Mouse (Mus musculus) midbrain, embryonic 15.5 days (tissue): ENCODE measurements around the gene Adarb1. TPM values are rescaled to one million over a fixed set of nuclear protein-coding genes. Genes with fewer than 3 reads are reported as not detected.

Experiments
- ATAC-seq: fragments of 200-750 bp; cut with Nextera tagmentation; replicated peaks from 2 replicates; pipeline ENCODE4 v1.8.0; 2017; ENCODE audit warnings: moderate TSS enrichment
- H3K27ac ChIP-seq: fragments of 300-500 bp; sonication (generic); 2 replicates; pipeline ENCODE4 v1.5.1; 2015; ENCODE audit warnings: mild to moderate bottlenecking, inconsistent platforms
- H3K27me3 ChIP-seq: fragments of 300-500 bp; sonication (generic); replicated peaks from 2 replicates; pipeline ENCODE4 v1.6.1; 2015; ENCODE audit warnings: inconsistent platforms
- H3K36me3 ChIP-seq: fragments of 300-500 bp; sonication (generic); replicated peaks from 2 replicates; pipeline ENCODE4 v1.6.1; 2015; ENCODE audit warnings: inconsistent platforms
- H3K4me1 ChIP-seq: fragments of 300-500 bp; sonication (generic); 2 replicates; pipeline ENCODE4 v1.6.1; 2015; ENCODE audit warnings: inconsistent platforms
- H3K4me2 ChIP-seq: fragments of 300-500 bp; sonication (generic); 2 replicates; pipeline ENCODE4 v1.6.1; 2015; ENCODE audit warnings: inconsistent platforms, mild to moderate bottlenecking, moderate library complexity
- H3K4me3 ChIP-seq: fragments of 300-500 bp; sonication (generic); 2 replicates; pipeline ENCODE4 v1.5.1; 2015; ENCODE audit warnings: mild to moderate bottlenecking, inconsistent platforms
- H3K9ac ChIP-seq: fragments of 300-500 bp; sonication (generic); 2 replicates; pipeline ENCODE4 v1.6.1; 2015; ENCODE audit warnings: mild to moderate bottlenecking, inconsistent platforms
- H3K9me3 ChIP-seq: fragments of 300-500 bp; sonication (generic); 2 replicates; pipeline ENCODE4 v1.6.1; 2016; ENCODE audit warnings: inconsistent platforms
- WGBS: fragments of 180-500 bp; shearing (Covaris S2); methylation state at CpG from one replicate; pipeline ENCODE4 v1.1.7; 2015; ENCODE audit warnings: mixed read lengths; 5-methylcytosine and 5-hydroxymethylcytosine counted together
- polyA plus RNA-seq: library from polyadenylated mRNA; unstranded; fragments of >200 nt; fragmentation: Nextera tagmentation; extraction: Ambion mirVana; gene quantifications from 2 replicates; pipeline ENCODE4 v1.2.1, GENCODE M21; 2015

The Adarb1 gene
- polyA plus RNA-seq, 1 experiment from 2014 or later = 18.2 TPM

GRCm38 (mm10) chr10:77251223-77251783 lies 166.8 kb downstream of the Adarb1 start:
- no peaks in the 10 kb centered on the region for H3K9me3 ChIP-seq
- H3K4me2 ChIP-seq = no peak overlapping the region
- H3K27ac ChIP-seq = no peak overlapping the region
- H3K36me3 ChIP-seq = no peaks in the 10 kb centered on the region
- H3K27me3 ChIP-seq = no peaks in the 10 kb centered on the region
- no peak overlapping the region for H3K9ac ChIP-seq
- H3K4me1 ChIP-seq = peaks cover 4% of the 10 kb centered on the region; the same call in 1 of the 2 replicates
- no peak overlapping the region for H3K4me3 ChIP-seq
- ATAC-seq = no peak
- WGBS = 63% methylated on average over 18 of the region's 18 CpGs

GRCm38 (mm10) chr10:77247707-77248106 lies 170.4 kb downstream of the Adarb1 start:
- H3K9ac ChIP-seq = no peak overlapping the region
- no peak overlapping the region for H3K27ac ChIP-seq
- H3K4me3 ChIP-seq = no peak overlapping the region
- no peaks in the 10 kb centered on the region for H3K9me3 ChIP-seq
- WGBS = 86% methylated on average over 7 of the region's 7 CpGs
- H3K4me1 ChIP-seq = peaks cover 3% of the 10 kb centered on the region; the same call in 1 of the 2 replicates
- H3K4me2 ChIP-seq = no peak overlapping the region
- H3K27me3 ChIP-seq = no peaks in the 10 kb centered on the region
- ATAC-seq = no peak
- no peaks in the 10 kb centered on the region for H3K36me3 ChIP-seq

- WGBS = 87% methylated on average over 5 of the region's 5 CpGs
- Histone ChIP-seq H3K4me3 (no peak overlapping the region), H3K27me3 (no peaks in the 10 kb centered on the region), H3K4me2 (no peak overlapping the region), H3K4me1 (no peaks in the 10 kb centered on the region; the same call in 1 of the 2 replicates), H3K27ac (no peak overlapping the region), H3K9ac (no peak overlapping the region), H3K36me3 (no peaks in the 10 kb centered on the region), H3K9me3 (no peaks in the 10 kb centered on the region)
- ATAC-seq = no peak
These were observed 171.0 kb downstream of the Adarb1 start for GRCm38 (mm10) chr10:77247048-77247447.

- no peak overlapping the region for H3K4me3 ChIP-seq
- no peak overlapping the region for H3K9ac ChIP-seq
- H3K9me3 ChIP-seq = no peaks in the 10 kb centered on the region
- ATAC-seq = no peak
- H3K36me3 ChIP-seq = no peaks in the 10 kb centered on the region
- H3K4me2 ChIP-seq = no peak overlapping the region
- H3K4me1 ChIP-seq = no peaks in the 10 kb centered on the region
- no peak overlapping the region for H3K27ac ChIP-seq
- WGBS = 93% methylated on average over 6 of the region's 6 CpGs
- no peaks in the 10 kb centered on the region for H3K27me3 ChIP-seq
These were observed 173.3 kb downstream of the Adarb1 start for GRCm38 (mm10) chr10:77244777-77245176.

GRCm38 (mm10) chr10:77243572-77244161 lies 174.4 kb downstream of the Adarb1 start:
- no peak overlapping the region for H3K4me3 ChIP-seq
- H3K9me3 ChIP-seq = no peaks in the 10 kb centered on the region
- H3K36me3 ChIP-seq = no peaks in the 10 kb centered on the region
- H3K4me1 ChIP-seq = no peaks in the 10 kb centered on the region
- no peaks in the 10 kb centered on the region for H3K27me3 ChIP-seq
- no peak overlapping the region for H3K4me2 ChIP-seq
- H3K9ac ChIP-seq = no peak overlapping the region
- 76% methylated on average over 11 of the region's 11 CpGs for WGBS
- no peak overlapping the region for H3K27ac ChIP-seq
- ATAC-seq = no peak

- Histone ChIP-seq H3K27me3 (no peaks in the 10 kb centered on the region), H3K9ac (no peak overlapping the region), H3K4me1 (no peaks in the 10 kb centered on the region), H3K4me3 (no peak overlapping the region), H3K36me3 (no peaks in the 10 kb centered on the region), H3K27ac (no peak overlapping the region), H3K9me3 (no peaks in the 10 kb centered on the region), H3K4me2 (no peak overlapping the region)
- ATAC-seq = no peak
- 92% methylated on average over 14 of the region's 14 CpGs for WGBS
These were observed 175.2 kb downstream of the Adarb1 start for GRCm38 (mm10) chr10:77242871-77243270.

GRCm38 (mm10) chr10:77242396-77242795 lies 175.7 kb downstream of the Adarb1 start:
- WGBS = 79% methylated on average over 3 of the region's 3 CpGs
- Histone ChIP-seq H3K4me1 (no peaks in the 10 kb centered on the region), H3K9ac (no peak overlapping the region), H3K4me2 (no peak overlapping the region), H3K4me3 (no peak overlapping the region), H3K27me3 (no peaks in the 10 kb centered on the region), H3K27ac (no peak overlapping the region), H3K36me3 (no peaks in the 10 kb centered on the region), H3K9me3 (no peaks in the 10 kb centered on the region)
- no peak for ATAC-seq

GRCm38 (mm10) chr10:77240764-77241163 lies 177.3 kb downstream of the Adarb1 start:
- Histone ChIP-seq H3K27me3 (no peaks in the 10 kb centered on the region), H3K4me2 (no peak overlapping the region), H3K9ac (no peak overlapping the region), H3K9me3 (no peaks in the 10 kb centered on the region), H3K27ac (no peak overlapping the region), H3K4me1 (no peaks in the 10 kb centered on the region), H3K36me3 (no peaks in the 10 kb centered on the region), H3K4me3 (no peak overlapping the region)
- ATAC-seq = no peak
- WGBS = 84% methylated on average over 8 of the region's 8 CpGs

Other genes with a start within 250 kb of the Adarb1 start
- gene Pofut2, start 159.1 kb downstream of the Adarb1 start, polyA plus RNA-seq = 58.0 and 59.2 TPM in 2 replicates
- gene Fam207a, start 97.5 kb upstream of the Adarb1 start, polyA plus RNA-seq = 48.0 and 52.8 TPM in 2 replicates
- 0.81 and 0.87 TPM in 2 replicates for gene Itgb2, start 112.0 kb upstream of the Adarb1 start, polyA plus RNA-seq
- gene Pttg1ip, start 163.4 kb upstream of the Adarb1 start, polyA plus RNA-seq = 68.6 and 72.0 TPM in 2 replicates
- 308 and 325 TPM in 2 replicates for gene Sumo3, start 187.8 kb upstream of the Adarb1 start, polyA plus RNA-seq
- gene Gm49325, start 187.9 kb upstream of the Adarb1 start, polyA plus RNA-seq = 2.5 TPM in 1 of 2 replicates, not detected in the other
- gene Ube2g2, start 204.0 kb upstream of the Adarb1 start, polyA plus RNA-seq = 91.1 and 97.2 TPM in 2 replicates